Mouse (Mus musculus) R1 (cell line): ENCODE measurements at regions not wholly inside any gene's neighbourhood (a gene's known extent, or its start where the extent isn't known, plus 50 kb on each side); places are given as distances from the start of the nearest gene placed in this dataset.

Experiments used
- DNase-seq: peaks from one replicate; pipeline ENCODE4 v3.0.0-alpha.2; 2018; ENCODE audit warnings: low read depth, low spot score

DNA sequence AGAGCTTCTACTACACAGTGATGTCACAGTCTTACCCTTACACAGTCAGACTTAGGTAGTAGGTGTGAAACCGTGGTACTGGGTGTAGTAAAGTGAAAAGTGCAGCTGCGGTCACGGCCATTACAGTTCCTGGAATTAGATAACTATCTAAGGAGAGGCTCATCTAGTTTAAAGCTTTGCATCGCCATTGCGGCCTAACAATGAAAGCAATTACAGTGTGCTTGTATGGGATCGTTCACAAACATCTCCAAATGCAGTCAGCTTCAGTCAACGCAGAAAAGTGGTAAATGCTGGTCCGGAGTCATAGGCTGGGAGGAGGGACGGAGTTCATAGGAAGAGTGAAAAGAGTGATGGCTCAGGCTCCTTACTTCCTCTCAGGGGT lies 106.0 kb upstream of the Col1a2 start:
- no peak for DNase-seq

DNA sequence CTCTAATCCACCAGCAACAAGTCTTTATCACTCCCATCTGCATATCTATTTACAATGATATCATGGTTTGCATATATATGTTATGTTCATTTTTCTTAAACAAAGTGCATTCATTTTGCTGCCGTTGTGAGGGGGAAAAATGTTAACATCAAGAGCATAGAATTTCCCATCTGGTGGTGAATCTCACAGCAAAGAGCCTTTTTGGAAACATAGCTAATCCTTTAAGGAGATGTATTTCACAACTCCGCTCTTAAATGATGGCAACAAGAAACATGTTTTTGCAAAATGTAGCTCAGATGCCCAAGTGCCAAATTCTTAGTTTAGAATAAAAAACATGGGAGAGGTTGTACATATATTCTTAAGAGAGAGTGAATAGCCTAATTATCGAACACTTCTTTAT lies 99.3 kb upstream of the Col1a2 start:
- no peak for DNase-seq

DNA sequence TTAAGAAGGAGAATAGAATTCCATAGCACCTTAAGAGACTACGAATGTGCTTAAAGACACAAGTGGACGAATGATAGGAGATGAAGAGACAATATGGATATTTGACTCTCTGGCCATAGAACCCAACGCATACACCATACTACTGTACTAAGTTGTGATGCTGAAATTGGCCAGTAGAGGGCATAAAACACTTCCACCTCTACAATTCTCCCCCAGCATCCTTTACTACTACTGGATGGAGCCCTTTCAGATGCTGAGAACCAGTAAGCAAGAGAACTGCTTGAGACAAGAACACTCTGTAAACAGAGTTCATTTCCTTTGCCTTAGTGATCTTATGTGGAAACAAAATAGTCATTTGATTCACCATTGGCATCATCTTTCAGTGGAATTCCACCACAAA lies 96.9 kb upstream of the Col1a2 start:
- peak; percentile 62 for DNase-seq

DNA sequence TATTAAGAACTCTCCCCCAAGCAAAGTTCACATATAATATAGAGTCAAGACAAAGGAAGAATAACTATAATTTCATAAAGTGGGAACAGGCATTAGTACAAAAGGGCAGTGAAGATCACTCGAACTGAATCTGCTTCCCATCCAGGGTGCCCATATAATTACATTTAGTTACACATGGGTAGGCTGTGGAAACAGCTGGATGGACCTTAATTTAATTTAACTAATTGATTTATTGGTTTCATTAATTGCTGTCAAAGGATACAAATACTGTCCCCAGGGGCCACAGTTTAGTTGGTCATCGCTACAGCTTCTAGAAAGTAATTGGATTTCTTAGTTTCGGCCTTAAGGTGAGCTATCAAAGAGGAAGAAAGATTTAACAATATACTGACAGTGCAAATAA lies 91.4 kb upstream of the Col1a2 start:
- no peak for DNase-seq

DNA sequence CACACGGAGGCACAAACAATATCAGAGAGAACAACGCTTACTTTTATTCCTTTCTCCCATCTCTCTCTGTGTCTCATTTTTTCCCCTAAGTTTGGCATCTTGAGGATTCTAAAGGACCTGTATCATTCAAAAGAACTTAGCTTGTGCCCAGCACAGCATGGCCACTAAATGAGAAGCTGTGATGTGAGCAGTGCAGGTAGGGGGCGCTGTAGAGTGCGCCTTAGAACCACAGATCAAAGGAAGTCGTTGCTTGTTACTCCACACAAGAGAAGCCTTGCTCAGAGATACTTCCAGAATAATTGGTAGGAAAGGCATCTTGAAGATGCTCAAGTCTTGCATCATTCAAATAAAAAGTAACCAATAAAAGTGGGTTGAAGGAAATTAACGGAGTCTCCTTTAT lies 90.4 kb upstream of the Col1a2 start:
- peak; percentile 78 for DNase-seq

DNA sequence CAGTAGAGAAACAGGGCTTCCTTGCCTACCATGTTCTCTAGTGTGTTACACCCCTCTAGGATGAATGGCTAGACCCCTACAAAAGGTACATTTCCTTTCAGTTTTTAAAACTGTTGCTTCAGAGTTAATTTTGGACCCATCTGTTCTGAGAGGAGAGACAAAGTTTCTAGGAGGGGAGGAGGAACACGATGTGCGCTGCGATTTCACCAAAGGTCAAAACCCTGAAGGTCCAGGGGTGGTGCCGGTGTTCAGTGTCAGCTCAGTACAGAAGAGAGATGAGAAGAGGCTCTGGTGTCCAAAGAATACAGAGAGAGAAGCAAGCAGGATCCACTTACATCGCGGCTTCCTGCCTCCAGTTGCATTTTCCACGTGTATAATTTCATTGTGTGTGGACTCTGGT lies 89.4 kb upstream of the Col1a2 start:
- DNase-seq, result no peak

DNA sequence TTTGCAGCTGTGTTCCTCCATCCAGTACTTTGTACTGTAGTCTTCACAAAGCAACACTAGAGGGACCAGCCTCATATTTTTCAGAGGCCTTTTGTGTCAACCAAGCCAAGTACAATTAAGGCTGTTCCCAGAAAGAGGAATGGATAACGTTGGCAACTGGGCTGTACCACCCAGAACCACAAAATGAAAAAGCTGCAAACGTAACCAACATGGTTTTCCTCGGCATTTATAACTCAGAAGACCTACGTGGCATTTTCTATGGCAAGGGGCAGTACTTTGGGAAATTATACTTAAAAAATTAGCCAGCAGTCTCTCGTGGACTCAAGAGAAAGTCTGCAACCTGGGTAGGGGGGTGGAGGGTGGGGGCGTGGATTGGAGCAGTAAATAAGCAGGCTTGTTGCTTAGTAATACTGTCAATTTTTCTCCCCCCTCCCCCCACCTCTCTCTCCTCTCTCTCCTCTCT lies 87.3 kb upstream of the Col1a2 start:
- DNase-seq, result peak; percentile 5

DNA sequence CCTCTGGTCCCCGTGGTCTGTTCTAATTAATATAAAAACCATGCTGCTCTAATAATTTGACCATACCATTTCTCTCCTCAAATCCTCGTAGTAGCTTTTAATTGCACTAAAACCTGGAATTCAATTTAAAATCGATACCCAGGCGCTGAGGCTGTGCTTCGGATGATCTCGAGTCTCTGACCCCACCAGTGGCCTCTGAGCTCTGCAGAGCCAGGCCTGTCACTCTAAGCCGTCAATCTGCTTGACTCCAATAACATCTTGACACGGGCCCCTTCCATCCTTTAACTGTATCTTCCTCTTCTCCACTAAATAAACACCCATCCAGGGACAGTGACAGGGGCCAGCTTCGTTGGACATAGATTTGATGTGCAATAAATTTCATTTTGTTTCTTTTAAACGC lies 86.2 kb upstream of the Col1a2 start:
- DNase-seq, result no peak

DNA sequence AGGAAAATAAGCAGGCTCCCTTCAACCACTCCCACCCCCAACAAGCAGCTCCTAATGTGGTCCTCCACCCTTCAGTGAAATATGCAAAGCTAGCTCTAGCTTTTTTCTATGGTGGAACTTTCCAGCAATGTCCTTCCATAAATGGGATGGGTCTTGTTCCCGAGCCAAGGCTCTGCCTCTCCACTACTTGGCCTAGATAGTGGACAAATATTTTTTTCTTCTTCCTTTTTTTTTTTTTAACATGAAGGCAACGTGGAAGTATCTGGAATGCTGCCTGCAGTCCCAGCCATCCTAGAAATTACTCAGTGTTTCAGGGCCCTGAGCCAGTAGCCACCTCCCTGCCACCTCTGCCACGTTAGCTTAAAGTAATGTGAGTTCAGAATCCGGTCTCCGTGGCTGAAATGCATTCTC lies 85.7 kb upstream of the Col1a2 start:
- DNase-seq, result no peak

DNA sequence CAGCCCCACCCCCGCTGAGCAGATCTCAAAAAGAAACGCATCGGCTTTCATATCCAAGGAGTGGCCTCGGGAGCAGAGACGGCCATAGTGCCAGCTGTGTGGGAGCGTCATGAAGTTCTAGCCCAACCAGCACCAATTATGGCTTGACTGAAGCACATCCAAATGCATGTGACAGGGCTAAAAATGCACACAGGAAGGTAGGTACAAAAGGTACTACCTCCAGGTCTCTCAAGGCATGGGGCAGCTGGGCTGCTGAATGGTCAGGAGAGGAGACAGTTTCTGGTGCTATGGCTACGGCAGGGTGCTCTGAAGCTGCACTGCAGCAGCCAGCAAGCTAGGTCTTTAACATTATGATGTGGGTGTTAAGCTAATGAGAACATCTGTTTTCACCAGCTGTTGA lies 83.1 kb upstream of the Col1a2 start:
- no peak for DNase-seq

DNA sequence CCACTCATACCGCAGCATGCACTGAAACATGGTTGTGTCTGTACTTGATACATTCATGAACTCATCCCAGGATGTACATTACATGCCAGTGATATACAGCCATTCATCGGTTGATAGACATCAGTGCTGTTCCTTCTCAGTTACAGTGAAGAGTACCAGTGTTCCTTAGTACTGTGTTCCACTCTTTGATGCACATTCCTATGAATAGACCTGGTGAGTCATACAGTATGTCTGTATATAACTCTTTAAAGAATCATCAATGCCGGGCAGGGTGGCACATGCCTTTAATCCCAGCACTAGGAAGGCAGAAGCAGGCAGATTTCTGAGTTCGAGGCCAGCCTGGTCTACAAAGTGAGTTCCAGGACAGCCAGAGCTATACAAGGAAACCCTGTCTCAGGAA lies 77.5 kb upstream of the Col1a2 start:
- DNase-seq, result no peak

DNA sequence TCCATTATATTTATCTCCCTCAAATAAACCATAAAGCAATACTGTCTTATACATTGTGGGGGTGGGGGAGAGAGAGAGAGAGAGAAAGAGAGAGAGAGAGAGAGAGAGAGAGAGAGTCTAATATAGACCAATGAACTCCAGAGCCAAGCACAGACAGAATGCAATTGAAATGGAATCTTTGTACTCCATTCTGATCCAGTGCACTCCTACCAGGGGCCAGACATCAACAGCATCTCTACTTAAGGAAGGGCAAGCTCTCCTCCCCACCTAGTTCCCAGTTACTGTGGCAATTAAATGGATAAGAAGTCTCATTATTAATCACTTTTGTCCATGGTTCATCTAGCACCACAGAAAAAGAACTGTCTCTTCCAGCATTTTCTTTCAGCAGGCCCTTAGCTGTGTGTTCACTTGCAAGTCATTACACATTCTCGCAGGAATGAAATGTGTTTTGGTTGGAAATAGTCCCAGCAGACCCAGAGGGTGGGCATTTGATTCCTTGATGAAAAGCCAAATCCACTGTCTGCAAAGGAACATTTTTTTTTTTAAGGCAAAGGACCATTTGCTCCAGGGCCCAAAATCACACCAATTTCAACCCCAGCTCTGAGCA lies 73.8 kb upstream of the Col1a2 start:
- DNase-seq, result no peak

DNA sequence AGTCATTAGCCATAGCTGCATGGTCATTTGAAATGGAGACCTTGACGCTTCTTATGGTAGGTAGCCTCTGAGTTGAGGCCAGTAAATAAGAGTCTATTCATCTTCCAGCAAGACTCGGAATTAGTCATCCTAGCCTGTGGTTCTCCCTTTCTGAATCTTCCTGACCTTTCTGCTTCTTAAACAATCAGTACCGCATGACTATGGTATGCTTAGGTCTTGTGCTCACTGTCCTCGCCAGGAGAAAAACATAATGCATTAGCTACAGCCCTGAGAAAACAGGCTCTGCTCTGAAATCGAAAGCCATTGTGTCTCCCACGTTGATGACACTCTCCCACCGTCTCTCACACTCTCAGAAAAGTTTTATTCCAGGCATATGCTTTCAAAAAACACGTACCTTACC lies 72.4 kb upstream of the Col1a2 start:
- no peak for DNase-seq

DNA sequence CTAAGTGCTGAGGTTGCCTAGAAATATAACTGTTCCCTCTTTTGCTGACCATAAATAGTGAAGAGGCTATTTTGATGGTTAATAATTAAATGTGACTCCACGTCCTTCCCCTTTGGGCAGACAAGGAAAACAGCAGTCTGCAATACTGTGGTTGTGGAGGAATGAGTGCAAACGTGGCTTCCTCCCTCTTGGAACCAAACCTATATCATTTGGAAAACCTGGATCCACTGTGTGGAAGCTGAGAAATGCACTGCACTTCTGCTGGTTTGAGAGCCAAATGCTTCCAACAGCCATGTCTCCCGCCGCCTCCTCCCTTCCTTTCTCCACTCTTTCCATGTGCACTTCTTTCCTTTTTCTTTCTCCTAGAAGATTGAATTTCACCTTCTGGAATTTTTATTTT lies 68.2 kb upstream of the Col1a2 start:
- DNase-seq, result no peak

DNA sequence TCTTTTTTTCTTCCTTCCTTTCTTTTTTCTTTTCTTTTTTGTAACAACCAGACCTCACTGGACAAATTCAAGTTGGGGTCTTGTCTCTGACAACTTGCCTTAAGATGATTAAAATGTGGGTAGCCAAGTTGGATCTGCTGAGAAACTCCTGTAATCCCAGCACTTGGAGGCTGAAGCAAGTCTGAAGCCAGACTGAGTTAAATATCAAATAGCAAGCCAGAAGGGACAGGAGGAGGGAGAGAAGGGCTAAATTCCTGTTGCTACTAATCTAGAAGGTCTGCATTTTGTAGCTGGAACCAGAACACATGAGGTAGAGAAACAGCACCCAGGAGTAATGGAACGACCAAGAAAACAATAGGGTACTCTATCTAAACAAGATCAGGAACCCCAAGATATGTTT lies 67.7 kb upstream of the Col1a2 start:
- no peak for DNase-seq

DNA sequence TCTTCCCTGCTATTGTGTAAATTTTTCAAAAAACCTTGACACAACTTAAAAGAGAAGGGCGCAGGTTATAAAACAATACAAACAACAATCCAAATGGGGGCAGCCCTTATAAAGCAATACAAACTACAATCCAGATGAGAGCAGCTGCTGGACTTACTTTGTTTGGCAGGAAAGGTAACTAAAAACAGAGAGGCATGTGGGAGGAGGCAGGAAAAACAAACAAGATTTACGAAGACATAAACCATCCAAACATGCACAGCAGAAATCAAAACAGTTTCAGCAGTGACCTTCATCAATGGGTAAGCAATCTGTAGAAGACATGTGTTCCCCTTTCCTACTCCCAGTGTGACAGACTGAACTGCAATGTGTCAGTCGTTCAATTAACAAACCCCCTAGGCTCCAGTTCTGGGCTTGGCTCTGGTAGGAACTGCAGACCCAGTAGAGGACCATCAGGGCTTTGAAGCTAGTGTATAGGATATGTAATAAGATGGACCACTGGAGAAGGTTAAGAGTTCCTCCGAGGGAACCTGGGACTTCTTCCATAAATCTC lies 62.9 kb upstream of the Col1a2 start:
- no peak for DNase-seq

DNA sequence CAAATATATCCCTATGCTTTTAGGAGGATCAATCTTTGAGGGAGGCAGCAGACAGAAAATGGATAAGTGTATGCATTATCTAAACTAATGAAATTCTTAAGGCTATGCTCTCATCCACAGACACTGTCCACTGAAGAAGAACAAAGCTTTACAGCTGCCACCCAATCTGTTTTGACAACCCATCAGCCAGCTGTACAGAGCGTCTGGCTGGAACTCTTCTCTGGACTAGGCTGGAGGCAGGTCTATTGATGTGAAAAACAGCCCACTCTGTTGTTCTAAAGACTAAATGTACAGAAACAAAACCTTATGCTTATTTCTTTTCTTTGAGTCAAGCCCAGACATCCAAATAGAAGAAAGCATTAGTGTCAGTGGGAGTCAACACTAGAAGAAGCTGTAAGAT lies 58.7 kb upstream of the Col1a2 start:
- peak; percentile 10 for DNase-seq

DNA sequence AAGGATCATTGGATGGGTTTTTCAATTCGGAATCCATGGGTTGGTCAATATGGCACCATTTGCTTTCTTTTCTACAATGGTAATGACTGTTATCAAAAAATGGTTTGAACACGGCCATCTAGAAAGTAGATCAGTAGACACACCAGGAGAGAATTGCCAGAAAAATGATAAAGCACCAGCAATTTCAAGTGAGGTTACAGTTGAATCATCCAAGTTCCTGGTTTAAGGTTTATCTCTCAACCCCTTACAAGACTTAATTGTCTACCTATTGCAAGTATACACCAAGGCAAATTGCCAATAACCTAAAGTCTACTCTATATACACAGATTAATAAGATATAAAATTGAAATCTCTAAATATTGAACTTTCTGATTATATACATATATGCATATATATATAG lies 53.4 kb upstream of the Col1a2 start:
- DNase-seq, result no peak
